Mouse (Mus musculus): ENCODE data around the gene Tacc2.
A peak's percentile ranks its signal among the peaks of the same experiment; 100 is the strongest.

Tacc2 gene

GRCm38 (mm10) chr7:130785923-130786575 is 208.8 kb downstream of the Tacc2 start:
- DNase-seq, result peak; percentile 73

GRCm38 (mm10) chr7:130786708-130787107 is 209.5 kb downstream of the Tacc2 start:
- DNase-seq, result no peak

GRCm38 (mm10) chr7:130787537-130787936 is 210.3 kb downstream of the Tacc2 start:
- no peak for DNase-seq

- DNase-seq, result no peak
Measured at GRCm38 (mm10) chr7:130788950-130789349, 211.7 kb downstream of the Tacc2 start.

GRCm38 (mm10) chr7:130789456-130789855 is 212.2 kb downstream of the Tacc2 start:
- no peak for DNase-seq

- DNase-seq, result no peak
Measured at GRCm38 (mm10) chr7:130793671-130794070, 216.4 kb downstream of the Tacc2 start.

- no peak for DNase-seq
Measured at GRCm38 (mm10) chr7:130796786-130797185, 219.5 kb downstream of the Tacc2 start.

GRCm38 (mm10) chr7:130797524-130797923 is 220.3 kb downstream of the Tacc2 start:
- DNase-seq, result no peak

- DNase-seq, result no peak
Measured at GRCm38 (mm10) chr7:130799418-130799817, 222.2 kb downstream of the Tacc2 start.

GRCm38 (mm10) chr7:130800681-130801080 is 223.4 kb downstream of the Tacc2 start:
- DNase-seq, result no peak

GRCm38 (mm10) chr7:130801811-130802210 is 224.6 kb downstream of the Tacc2 start:
- no peak for DNase-seq

- no peak for DNase-seq
Measured at GRCm38 (mm10) chr7:130803251-130803825, 226.1 kb downstream of the Tacc2 start.

GRCm38 (mm10) chr7:130804991-130805390 is 227.8 kb downstream of the Tacc2 start:
- peak; percentile 41 for DNase-seq

- peak; percentile 35 for DNase-seq
Measured at GRCm38 (mm10) chr7:130807749-130808148, 230.5 kb downstream of the Tacc2 start.

GRCm38 (mm10) chr7:130808694-130809093 is 231.5 kb downstream of the Tacc2 start:
- no peak for DNase-seq

GRCm38 (mm10) chr7:130810238-130810637 is 233.0 kb downstream of the Tacc2 start:
- no peak for DNase-seq

- no peak for DNase-seq
Measured at GRCm38 (mm10) chr7:130812407-130812806, 235.2 kb downstream of the Tacc2 start.

Measured in kidney, postnatal 10 days (tissue).